Mouse (Mus musculus) ES-Bruce4 (cell line): ENCODE results near the gene Tnnt1.
A peak's percentile ranks its signal among the peaks of the same experiment; 100 is the strongest.

Source experiments
- CTCF ChIP-seq: IDR thresholded peaks from one replicate; pipeline ENCODE4 v1.8.1; 2011; ENCODE audit warnings: low read depth, low read length
- EP300 ChIP-seq: IDR thresholded peaks from 2 replicates; pipeline ENCODE4 v1.6.1; 2011; ENCODE audit warnings: low read depth, low read length; ENCODE audit not compliant: insufficient read depth
- POLR2A ChIP-seq: IDR thresholded peaks from one replicate; pipeline ENCODE4 v1.8.1; 2011; ENCODE audit warnings: low read length; ENCODE audit not compliant: insufficient read depth

DNA sequence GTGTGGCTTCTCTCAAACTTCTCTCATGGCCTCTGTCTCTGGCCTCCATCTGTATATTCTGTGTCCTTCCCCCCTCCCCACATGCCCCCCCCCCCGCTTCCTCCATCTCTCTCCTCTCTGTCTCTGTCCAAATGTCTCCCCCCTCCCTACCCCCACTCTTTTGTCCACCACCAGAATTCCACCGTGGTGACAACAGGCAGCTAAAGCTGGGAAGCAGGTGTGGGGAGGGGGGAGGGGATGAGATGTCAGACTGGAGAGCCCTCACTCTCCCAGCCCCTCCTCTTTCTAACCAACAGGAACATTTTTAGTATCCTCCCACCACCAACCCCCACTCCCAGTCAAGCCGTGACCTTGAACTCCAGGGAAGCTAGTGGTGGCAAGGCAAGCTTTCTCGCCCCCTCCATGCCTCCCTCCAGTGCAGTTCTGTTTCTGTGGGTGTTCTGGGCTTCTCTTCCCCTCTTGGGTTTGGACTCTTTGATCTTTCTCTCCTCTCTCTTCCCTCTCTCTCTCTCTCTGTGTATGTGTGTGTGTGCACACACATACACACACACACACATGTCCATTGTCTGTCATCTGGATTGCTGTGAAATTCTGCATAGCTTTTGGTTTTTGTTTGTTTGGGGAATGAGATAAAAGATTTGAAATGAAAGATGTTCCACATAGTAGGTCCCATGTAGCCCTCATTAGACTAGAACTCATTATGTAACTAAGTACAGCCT lies at the start of gene Tnnt1:
- TF ChIP-seq CTCF (no peak), EP300 (peak; percentile 61), POLR2A (no peak)
